Mouse (Mus musculus) midbrain, embryonic 16.5 days (tissue): ENCODE data around the gene Kctd14. TPM values are rescaled to one million over a fixed set of nuclear protein-coding genes. Genes with fewer than 3 reads are reported as not detected.

Experiments used
- ATAC-seq: fragments of 200-750 bp; cut with Nextera tagmentation; 2 replicates; pipeline ENCODE4 v1.8.0; 2017; ENCODE audit warnings: moderate TSS enrichment
- H3K27ac ChIP-seq: fragments of 300-500 bp; sonication (generic); 2 replicates; pipeline ENCODE4 v1.5.1; 2014; ENCODE audit warnings: mild to moderate bottlenecking, low read length, mixed read lengths
- H3K27me3 ChIP-seq: fragments of 300-500 bp; sonication (generic); 2 replicates; pipeline ENCODE4 v1.6.1; 2014; ENCODE audit warnings: low read depth, low read length, mixed read lengths; ENCODE audit not compliant: control insufficient read depth, insufficient read depth
- H3K36me3 ChIP-seq: fragments of 300-500 bp; sonication (generic); 2 replicates; pipeline ENCODE4 v1.6.1; 2014; ENCODE audit warnings: mild to moderate bottlenecking, low read length, moderate library complexity, mixed read lengths; ENCODE audit not compliant: control insufficient read depth, insufficient read depth
- H3K4me1 ChIP-seq: fragments of 300-500 bp; sonication (generic); 2 replicates; pipeline ENCODE4 v1.6.1; 2014; ENCODE audit warnings: mild to moderate bottlenecking, low read length, mixed read lengths; ENCODE audit not compliant: control insufficient read depth, insufficient read depth
- H3K4me2 ChIP-seq: fragments of 300-500 bp; sonication (generic); 2 replicates; pipeline ENCODE4 v1.6.1; 2014; ENCODE audit warnings: mild to moderate bottlenecking, low read length, mixed read lengths
- H3K4me3 ChIP-seq: fragments of 300-500 bp; sonication (generic); 2 replicates; pipeline ENCODE4 v1.5.1; 2014; ENCODE audit warnings: low read depth, mild to moderate bottlenecking, low read length, moderate library complexity, mixed read lengths
- H3K9ac ChIP-seq: fragments of 300-500 bp; sonication (generic); 2 replicates; pipeline ENCODE4 v1.6.1; 2014; ENCODE audit warnings: low read depth, low read length, mixed read lengths
- H3K9me3 ChIP-seq: fragments of 300-500 bp; sonication (generic); replicated peaks from 2 replicates; pipeline ENCODE4 v1.6.1; 2014; ENCODE audit warnings: mild to moderate bottlenecking, low read length, mixed read lengths; ENCODE audit not compliant: control insufficient read depth, poor library complexity, severe bottlenecking
- WGBS: fragments of 180-500 bp; shearing (Covaris S2); extraction: QIAGEN DNeasy Blood & Tissue Kit; methylation state at CpG from one replicate; pipeline ENCODE4 v1.1.7; 2014; 5-methylcytosine and 5-hydroxymethylcytosine counted together
- polyA plus RNA-seq: library from polyadenylated mRNA; unstranded; fragments of >200 nt; fragmentation: Nextera tagmentation; extraction: Ambion mirVana; gene quantifications from 2 replicates; pipeline ENCODE4 v1.2.1, GENCODE M21; 2015

The Kctd14 gene
- polyA plus RNA-seq, 1 experiment from 2014 or later, result 1.2 TPM

GRCm38 (mm10) chr7:97455577-97455976 lies 4.5 kb downstream of the Kctd14 start:
- H3K9ac ChIP-seq, result no peak overlapping the region
- H3K36me3 ChIP-seq, result no peaks in the 10 kb centered on the region
- peaks cover 2% of the 10 kb centered on the region; the same call in 1 of the 2 replicates for H3K27me3 ChIP-seq
- 0 out of 2 replicates have a peak, but pooled peaks cover 5% of the 10 kb centered on the region for H3K4me1 ChIP-seq
- ATAC-seq, result no peak
- no peak overlapping the region for H3K4me3 ChIP-seq
- H3K27ac ChIP-seq, result no peak overlapping the region
- no peak overlapping the region for H3K4me2 ChIP-seq
- WGBS, result 89% methylated on average over 3 of the region's 3 CpGs
- H3K9me3 ChIP-seq, result no peaks in the 10 kb centered on the region; the same call in 1 of the 2 replicates

- no peaks in the 10 kb centered on the region for H3K36me3 ChIP-seq
- H3K9ac ChIP-seq, result no peak overlapping the region
- ATAC-seq, result no peak
- no peaks in the 10 kb centered on the region for H3K27me3 ChIP-seq
- H3K4me3 ChIP-seq, result no peak overlapping the region
- H3K9me3 ChIP-seq, result no peaks in the 10 kb centered on the region
- no peak overlapping the region for H3K27ac ChIP-seq
- WGBS, result 86% methylated on average over 5 of the region's 5 CpGs
- no peaks in the 10 kb centered on the region for H3K4me1 ChIP-seq
- H3K4me2 ChIP-seq, result no peak overlapping the region
These were observed 21.9 kb downstream of the Kctd14 start for GRCm38 (mm10) chr7:97473001-97473400.

GRCm38 (mm10) chr7:97479349-97479748 lies 28.2 kb downstream of the Kctd14 start:
- Histone ChIP-seq H3K4me3 (no peak overlapping the region), H3K4me2 (no peak overlapping the region), H3K9me3 (no peaks in the 10 kb centered on the region), H3K27me3 (no peaks in the 10 kb centered on the region), H3K4me1 (peaks cover 20% of the 10 kb centered on the region), H3K27ac (no peak overlapping the region), H3K9ac (no peak overlapping the region), H3K36me3 (no peaks in the 10 kb centered on the region)
- ATAC-seq, result no peak
- WGBS, result 67% methylated on average over 3 of the region's 3 CpGs

- H3K4me1 ChIP-seq, result peaks cover 20% of the 10 kb centered on the region
- H3K36me3 ChIP-seq, result 0 out of 2 replicates have a peak, but pooled peaks cover 2% of the 10 kb centered on the region
- peak overlapping the region; percentile 77 for H3K4me3 ChIP-seq
- H3K27ac ChIP-seq, result no peak overlapping the region
- no peaks in the 10 kb centered on the region for H3K27me3 ChIP-seq
- WGBS, result 25% methylated on average over 3 of the region's 3 CpGs
- no peak overlapping the region for H3K9ac ChIP-seq
- H3K4me2 ChIP-seq, result peak overlapping the region; percentile 58
- 0 out of 2 replicates have a peak, but pooled peaks have one; percentile 15 for ATAC-seq
- H3K9me3 ChIP-seq, result no peaks in the 10 kb centered on the region
These were observed 29.2 kb downstream of the Kctd14 start for GRCm38 (mm10) chr7:97480290-97480689.

- H3K4me1 ChIP-seq, result peaks cover 20% of the 10 kb centered on the region
- peak within 1 kb of the TSS; percentile 88 for H3K4me2 ChIP-seq
- H3K27ac ChIP-seq, result peak within 1 kb of the TSS; percentile 79
- 0 out of 2 replicates have a peak, but pooled peaks cover 2% of the 10 kb centered on the region for H3K36me3 ChIP-seq
- H3K9ac ChIP-seq, result peak within 1 kb of the TSS; percentile 75
- no peaks in the 10 kb centered on the region for H3K27me3 ChIP-seq
- H3K4me3 ChIP-seq, result peak within 1 kb of the TSS; percentile 77
- H3K9me3 ChIP-seq, result no peaks in the 10 kb centered on the region
- ATAC-seq, result peak; percentile 100
- WGBS, result under 1% methylated on average over 24 of the region's 24 CpGs
These were observed 29.8 kb downstream of the Kctd14 start, which contains the start of gene Ints4 for GRCm38 (mm10) chr7:97480821-97481339. Ints4 (plus strand) TSS chr7:97480956.

- Histone ChIP-seq H3K27ac (no peak overlapping the region), H3K27me3 (no peaks in the 10 kb centered on the region), H3K4me1 (peaks cover 20% of the 10 kb centered on the region), H3K4me3 (no peak overlapping the region), H3K4me2 (no peak overlapping the region), H3K9ac (no peak overlapping the region), H3K36me3 (peaks cover 15% of the 10 kb centered on the region), H3K9me3 (no peaks in the 10 kb centered on the region)
- ATAC-seq, result no peak
- WGBS, result 78% methylated on average over 2 of the region's 2 CpGs
These were observed 32.3 kb downstream of the Kctd14 start for GRCm38 (mm10) chr7:97483378-97483777.

- H3K9me3 ChIP-seq, result no peaks in the 10 kb centered on the region
- H3K36me3 ChIP-seq, result peaks cover 30% of the 10 kb centered on the region
- H3K9ac ChIP-seq, result no peak overlapping the region
- 72% methylated on average over 3 of the region's 3 CpGs for WGBS
- no peak overlapping the region for H3K27ac ChIP-seq
- H3K4me1 ChIP-seq, result no peaks in the 10 kb centered on the region
- no peak for ATAC-seq
- H3K27me3 ChIP-seq, result no peaks in the 10 kb centered on the region
- no peak overlapping the region for H3K4me3 ChIP-seq
- no peak overlapping the region for H3K4me2 ChIP-seq
These were observed 40.0 kb downstream of the Kctd14 start for GRCm38 (mm10) chr7:97491157-97491556.

- no peaks in the 10 kb centered on the region for H3K9me3 ChIP-seq
- H3K27me3 ChIP-seq, result no peaks in the 10 kb centered on the region
- H3K27ac ChIP-seq, result no peak overlapping the region
- H3K36me3 ChIP-seq, result peaks cover 23% of the 10 kb centered on the region
- no peaks in the 10 kb centered on the region for H3K4me1 ChIP-seq
- no peak overlapping the region for H3K9ac ChIP-seq
- H3K4me2 ChIP-seq, result no peak overlapping the region
- H3K4me3 ChIP-seq, result no peak overlapping the region
- 93% methylated on average over 4 of the region's 4 CpGs for WGBS
- no peak for ATAC-seq
These were observed 41.3 kb downstream of the Kctd14 start for GRCm38 (mm10) chr7:97492420-97492819.

GRCm38 (mm10) chr7:97495052-97495451 lies 43.9 kb downstream of the Kctd14 start:
- peaks cover 14% of the 10 kb centered on the region for H3K36me3 ChIP-seq
- no peaks in the 10 kb centered on the region for H3K4me1 ChIP-seq
- H3K27ac ChIP-seq, result no peak overlapping the region
- H3K4me2 ChIP-seq, result no peak overlapping the region
- H3K9ac ChIP-seq, result no peak overlapping the region
- H3K27me3 ChIP-seq, result no peaks in the 10 kb centered on the region
- H3K9me3 ChIP-seq, result no peaks in the 10 kb centered on the region
- no peak for ATAC-seq
- H3K4me3 ChIP-seq, result no peak overlapping the region
